ENCODE assay signal across 15 mouse cellular contexts in genomic region chr1:107397481-107397880, GRCm38 (mm10). TPM values are rescaled to one million over a fixed set of nuclear protein-coding genes. Genes with fewer than 3 reads are reported as not detected.
"Had no signal": no experiment of that assay in that cellular context is flagged by ENCODE, and none has a peak within 500 bp of the region (broad histone marks: within the 10 kb centered on the region; RNA-seq: fewer than 3 reads in every experiment).

No protein-coding gene starts in this region.

- H3K9me3 ChIP-seq: intestine, embryonic 15.5 days; kidney, embryonic 15.5 days; limb, embryonic 10.5 days; midbrain, embryonic 15.5 days; neural tube, embryonic 12.5 days had no signal

- H3K4me2 ChIP-seq: intestine, embryonic 15.5 days; kidney, embryonic 15.5 days; midbrain, embryonic 11.5 days; midbrain, embryonic 15.5 days; neural tube, embryonic 12.5 days had no signal

- ATAC-seq: intestine, embryonic 15.5 days; midbrain, embryonic 15.5 days had no signal

- H3K27ac ChIP-seq: intestine, embryonic 15.5 days; kidney, embryonic 15.5 days; left cerebral cortex, adult 2 months; limb, embryonic 10.5 days; midbrain, embryonic 15.5 days; neural tube, embryonic 12.5 days; stomach, postnatal 0 days had no signal

- H3K27me3 ChIP-seq: intestine, embryonic 15.5 days; kidney, embryonic 15.5 days; midbrain, embryonic 15.5 days; neural tube, embryonic 12.5 days had no signal

- H3K4me3 ChIP-seq: intestine, embryonic 15.5 days; kidney, embryonic 15.5 days; left cerebral cortex, adult 2 months; limb, embryonic 10.5 days; midbrain, embryonic 15.5 days; neural tube, embryonic 12.5 days had no signal

- DNase-seq: kidney, adult 18-20 months; kidney, postnatal 25 days; lung, adult 18-20 months had no signal

- H3K9ac ChIP-seq: intestine, embryonic 15.5 days; kidney, embryonic 15.5 days; midbrain, embryonic 15.5 days; neural tube, embryonic 12.5 days had no signal

- H3K36me3 ChIP-seq: intestine, embryonic 15.5 days; kidney, embryonic 15.5 days; limb, embryonic 10.5 days; midbrain, embryonic 15.5 days; neural tube, embryonic 12.5 days had no signal

- H3K4me1 ChIP-seq: intestine, embryonic 15.5 days; kidney, embryonic 15.5 days; limb, embryonic 10.5 days; midbrain, embryonic 15.5 days; neural tube, embryonic 12.5 days had no signal

RNA-seq across cellular contexts. Expression of gene Serpinb7, which starts 2.0 kb away (rescaled TPM):
- total RNA-seq: layer of hippocampus, postnatal 25 days; left cerebral cortex, adult 2 months; left cerebral cortex, postnatal 14 days; monocyte, adult 5-6 weeks had no signal
- polyA plus RNA-seq: kidney, embryonic 15.5 days; limb, embryonic 10.5 days; lung, embryonic 16.5 days; midbrain, embryonic 11.5 days; midbrain, embryonic 15.5 days; neural tube, embryonic 12.5 days had no signal

RNA-seq across cellular contexts. Expression of gene Serpinb11, which starts 36.5 kb away (rescaled TPM):
- total RNA-seq: layer of hippocampus, postnatal 25 days; left cerebral cortex, adult 2 months; left cerebral cortex, postnatal 14 days; monocyte, adult 5-6 weeks had no signal
- polyA plus RNA-seq: intestine, embryonic 15.5 days; limb, embryonic 10.5 days; midbrain, embryonic 11.5 days; midbrain, embryonic 15.5 days; neural tube, embryonic 12.5 days had no signal
